Mouse (Mus musculus) liver, embryonic 11.5 days (tissue): ENCODE data around the gene Plekhg4. TPM values are rescaled to one million over a fixed set of nuclear protein-coding genes. Genes with fewer than 3 reads are reported as not detected.

Source experiments
- ATAC-seq: fragments of 200-750 bp; cut with Nextera tagmentation; replicated peaks from 2 replicates; pipeline ENCODE4 v1.8.0; 2017; ENCODE audit warnings: moderate number of reproducible peaks, mild to moderate bottlenecking, moderate TSS enrichment, moderate library complexity; ENCODE audit not compliant: low FRiP score
- DNase-seq: peaks from one replicate; pipeline ENCODE4 v3.0.0-alpha.2; 2017; ENCODE audit warnings: low spot score
- H3K27ac ChIP-seq: fragments of 300-500 bp; sonication (generic); 2 replicates; pipeline ENCODE4 v1.5.1; 2014; ENCODE audit warnings: mild to moderate bottlenecking, low read depth, low read length, control low read depth
- H3K27me3 ChIP-seq: fragments of 300-500 bp; sonication (generic); replicated peaks from 2 replicates; pipeline ENCODE4 v1.6.1; 2014; ENCODE audit warnings: low read length, mixed read lengths; ENCODE audit not compliant: control insufficient read depth, insufficient read depth
- H3K36me3 ChIP-seq: fragments of 300-500 bp; sonication (generic); 2 replicates; pipeline ENCODE4 v1.6.1; 2014; ENCODE audit warnings: mild to moderate bottlenecking, low read length, moderate library complexity, mixed read lengths; ENCODE audit not compliant: control insufficient read depth, insufficient read depth
- H3K4me1 ChIP-seq: fragments of 300-500 bp; sonication (generic); replicated peaks from 2 replicates; pipeline ENCODE4 v1.6.1; 2014; ENCODE audit warnings: low read length, mixed read lengths; ENCODE audit not compliant: control insufficient read depth, insufficient read depth
- H3K4me2 ChIP-seq: fragments of 300-500 bp; sonication (generic); 2 replicates; pipeline ENCODE4 v1.6.1; 2014; ENCODE audit warnings: mild to moderate bottlenecking, control low read depth, moderate library complexity
- H3K4me3 ChIP-seq: fragments of 300-500 bp; sonication (generic); 2 replicates; pipeline ENCODE4 v1.5.1; 2014; ENCODE audit warnings: low read depth, low read length, control low read depth
- H3K9ac ChIP-seq: fragments of 300-500 bp; sonication (generic); 2 replicates; pipeline ENCODE4 v1.6.1; 2014; ENCODE audit warnings: low read depth, low read length, control low read depth
- H3K9me3 ChIP-seq: fragments of 300-500 bp; sonication (generic); 2 replicates; pipeline ENCODE4 v1.6.1; 2016; ENCODE audit warnings: low read length, inconsistent platforms, mixed read lengths; ENCODE audit not compliant: control insufficient read depth
- WGBS: fragments of 180-500 bp; shearing (Covaris S2); extraction: QIAGEN DNeasy Blood & Tissue Kit; methylation state at CpG from one replicate; pipeline ENCODE4 v1.1.7; 2014; 5-methylcytosine and 5-hydroxymethylcytosine counted together
- polyA plus RNA-seq: library from polyadenylated mRNA; unstranded; fragments of >200 nt; fragmentation: Nextera tagmentation; extraction: Ambion mirVana; gene quantifications from 2 replicates; pipeline ENCODE4 v1.2.1, GENCODE M21; 2014

Gene Plekhg4
- polyA plus RNA-seq, 1 experiment from 2014 or later, result not detected

DNA sequence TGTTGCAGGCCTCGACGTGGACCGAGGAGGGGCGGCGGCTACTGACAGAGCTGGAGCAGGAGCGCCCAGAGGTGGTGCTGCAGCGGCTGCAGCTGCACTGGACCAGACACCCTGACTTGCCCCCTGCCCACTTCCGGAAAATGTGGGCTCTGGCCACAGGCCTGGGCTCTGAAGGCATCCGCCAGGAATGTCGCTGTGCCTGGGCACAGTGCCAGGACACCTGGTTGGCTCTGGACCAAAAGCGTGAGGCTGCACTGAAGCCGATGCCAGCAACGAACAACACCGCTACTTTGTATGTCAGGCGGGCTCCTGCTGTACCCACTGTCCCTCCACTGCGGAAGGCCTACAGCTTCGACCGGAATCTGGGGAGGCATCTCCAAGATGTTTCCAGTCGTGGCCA, 5.6 kb downstream of the Plekhg4 start:
- DNase-seq, result no peak
- Histone ChIP-seq H3K9me3 (no peaks in the 10 kb centered on the region), H3K9ac (no peak overlapping the region), H3K4me3 (no peak overlapping the region), H3K4me2 (no peak overlapping the region), H3K27me3 (no peaks in the 10 kb centered on the region), H3K4me1 (no peaks in the 10 kb centered on the region), H3K27ac (no peak overlapping the region), H3K36me3 (no peaks in the 10 kb centered on the region)
- WGBS, result 71% methylated on average over 19 of the region's 19 CpGs
- ATAC-seq, result no peak

DNA sequence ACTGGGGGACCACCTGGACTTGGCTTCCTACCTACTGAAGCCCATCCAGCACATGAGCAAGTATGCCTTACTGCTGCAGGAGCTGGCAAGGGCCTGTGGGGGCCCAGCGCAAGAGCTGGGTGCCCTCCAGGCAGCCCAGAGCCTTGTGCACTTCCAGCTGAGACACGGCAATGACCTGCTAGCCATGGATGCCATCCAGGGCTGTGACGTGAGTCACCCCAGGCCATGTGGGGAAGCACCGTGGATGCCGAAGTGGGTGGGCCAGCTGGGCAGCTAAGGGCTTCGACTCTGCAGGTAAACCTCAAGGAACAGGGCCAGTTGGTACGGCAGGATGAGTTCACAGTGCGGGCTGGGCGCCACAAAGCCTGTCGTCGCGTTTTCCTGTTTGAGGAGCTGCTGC, 7.2 kb downstream of the Plekhg4 start:
- no peak overlapping the region for H3K9ac ChIP-seq
- no peak for DNase-seq
- H3K4me2 ChIP-seq, result no peak overlapping the region
- no peak for ATAC-seq
- H3K4me3 ChIP-seq, result no peak overlapping the region
- H3K36me3 ChIP-seq, result no peaks in the 10 kb centered on the region
- H3K27ac ChIP-seq, result no peak overlapping the region
- no peaks in the 10 kb centered on the region for H3K27me3 ChIP-seq
- no peaks in the 10 kb centered on the region for H3K4me1 ChIP-seq
- 70% methylated on average over 12 of the region's 12 CpGs for WGBS
- no peaks in the 10 kb centered on the region for H3K9me3 ChIP-seq

DNA sequence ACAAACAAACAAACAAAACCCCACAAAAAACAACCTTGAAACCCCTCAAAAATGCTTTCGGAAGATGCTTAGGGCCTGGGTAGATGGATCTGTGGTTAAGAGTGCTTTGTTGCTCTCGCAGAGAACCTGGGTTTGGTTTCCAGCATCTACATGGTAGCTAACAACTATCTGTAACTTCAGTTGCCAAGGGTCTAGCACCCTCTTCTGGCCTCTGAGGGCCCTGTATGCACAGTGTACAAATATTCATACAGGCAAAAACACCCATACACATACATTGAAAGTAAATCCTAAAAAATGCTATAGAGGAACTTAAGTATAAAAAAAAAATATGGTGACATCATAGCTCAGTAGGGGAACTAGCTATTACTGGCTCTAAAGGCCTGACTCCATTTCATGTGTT, 11.0 kb downstream of the Plekhg4 start:
- no peak overlapping the region for H3K9ac ChIP-seq

DNA sequence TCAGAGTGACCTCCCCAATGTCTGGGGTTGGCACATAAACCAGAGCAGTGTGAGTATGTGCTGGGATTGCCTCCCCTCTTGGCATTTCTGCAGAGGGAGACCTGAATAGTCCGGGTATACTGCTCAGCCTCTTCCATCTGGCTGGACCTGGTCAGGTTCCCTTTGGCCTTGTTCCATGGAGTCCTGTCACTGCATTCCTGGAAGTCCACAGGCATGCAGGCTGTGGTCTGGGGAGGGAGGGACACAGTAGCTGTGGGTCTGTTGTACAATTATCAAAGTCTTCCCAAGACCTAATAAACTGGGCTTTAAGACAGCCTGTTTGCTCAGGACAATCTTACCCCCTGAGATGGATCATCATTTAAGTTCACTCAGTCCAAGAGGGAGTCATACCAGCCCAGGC, 14.1 kb downstream of the Plekhg4 start:
- H3K27ac ChIP-seq, result no peak overlapping the region
- no peaks in the 10 kb centered on the region for H3K9me3 ChIP-seq
- no peak overlapping the region for H3K4me3 ChIP-seq
- H3K4me2 ChIP-seq, result no peak overlapping the region
- no peak for ATAC-seq
- H3K27me3 ChIP-seq, result no peaks in the 10 kb centered on the region
- 50% methylated on average over 1 of the region's 1 CpGs for WGBS
- H3K36me3 ChIP-seq, result no peaks in the 10 kb centered on the region
- H3K4me1 ChIP-seq, result no peaks in the 10 kb centered on the region
- no peak overlapping the region for H3K9ac ChIP-seq
- no peak for DNase-seq

More for the DNA sequence above, 11.0 kb downstream of the Plekhg4 start:
- Histone ChIP-seq H3K27me3 (no peaks in the 10 kb centered on the region), H3K4me3 (no peak overlapping the region), H3K36me3 (no peaks in the 10 kb centered on the region), H3K4me1 (no peaks in the 10 kb centered on the region), H3K4me2 (no peak overlapping the region), H3K27ac (no peak overlapping the region), H3K9me3 (no peaks in the 10 kb centered on the region)
- DNase-seq (no peak), ATAC-seq (no peak)
- WGBS, result 91% methylated on average over 2 of the region's 2 CpGs

DNA sequence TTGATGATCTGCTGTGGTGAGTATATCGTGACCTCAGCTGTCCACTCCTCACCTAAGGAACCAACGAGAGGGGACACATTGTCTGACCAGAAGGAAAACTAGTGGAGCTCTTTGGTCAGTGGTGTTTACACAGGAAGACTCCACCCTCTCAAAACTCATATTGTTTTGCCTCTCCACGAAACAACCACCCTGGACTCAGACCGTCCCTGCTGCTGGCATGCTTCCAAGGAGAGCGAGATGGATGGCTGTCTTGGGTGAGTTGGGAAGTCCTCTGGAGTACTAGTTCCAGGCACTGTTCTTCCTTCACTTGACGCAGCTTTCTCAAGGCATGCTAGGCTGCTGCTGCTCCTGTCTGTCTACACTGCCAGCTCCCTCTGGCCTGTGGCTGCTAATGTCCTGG, 16.0 kb downstream of the Plekhg4 start:
- no peak overlapping the region for H3K4me3 ChIP-seq
- H3K27ac ChIP-seq, result no peak overlapping the region
- H3K9me3 ChIP-seq, result no peaks in the 10 kb centered on the region
- H3K36me3 ChIP-seq, result no peaks in the 10 kb centered on the region
- no peak overlapping the region for H3K4me2 ChIP-seq
- no peaks in the 10 kb centered on the region for H3K4me1 ChIP-seq
- WGBS, result 80% methylated on average over 6 of the region's 6 CpGs
- H3K9ac ChIP-seq, result no peak overlapping the region
- DNase-seq, result no peak
- no peaks in the 10 kb centered on the region for H3K27me3 ChIP-seq
- ATAC-seq, result no peak

DNA sequence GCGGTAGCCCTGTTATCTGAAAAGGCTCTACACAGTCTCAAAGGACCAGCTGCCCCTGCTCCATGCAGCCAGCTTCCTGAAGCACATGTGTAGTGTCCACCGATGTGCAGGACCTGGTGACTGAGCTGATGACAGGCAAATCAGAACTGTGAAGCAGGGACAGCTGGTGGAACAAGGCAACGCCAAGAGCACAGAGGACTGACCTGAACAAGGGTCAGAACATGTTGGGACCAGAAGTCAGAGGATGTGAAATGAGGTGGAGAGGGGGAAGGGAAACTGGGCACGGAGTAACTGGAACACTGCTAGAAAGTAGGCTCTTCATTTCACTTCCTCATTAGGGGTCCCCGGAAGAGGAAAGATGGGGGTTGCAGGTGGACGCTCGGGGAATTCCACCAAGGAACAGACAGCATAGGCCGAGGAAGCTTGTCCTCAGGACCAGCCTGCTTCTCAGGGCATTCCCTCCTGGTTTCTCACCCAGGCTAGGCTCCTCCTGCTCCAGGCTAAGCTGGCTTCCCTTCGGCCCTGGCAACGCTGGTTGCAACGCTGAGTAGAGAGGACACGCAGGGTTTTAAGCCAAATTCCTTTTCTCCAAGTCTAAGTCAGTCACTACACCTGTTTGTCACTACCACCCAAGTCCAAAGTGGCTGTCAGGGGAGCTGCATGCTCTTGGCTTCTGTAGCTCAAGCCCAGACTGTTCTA, 20.2 kb downstream of the Plekhg4 start:
- DNase-seq, result no peak
- Histone ChIP-seq H3K27me3 (no peaks in the 10 kb centered on the region), H3K9me3 (no peaks in the 10 kb centered on the region), H3K4me3 (no peak overlapping the region), H3K4me2 (no peak overlapping the region), H3K4me1 (no peaks in the 10 kb centered on the region), H3K27ac (no peak overlapping the region), H3K36me3 (no peaks in the 10 kb centered on the region), H3K9ac (no peak overlapping the region)
- no peak for ATAC-seq
- 79% methylated on average over 12 of the region's 12 CpGs for WGBS

DNA sequence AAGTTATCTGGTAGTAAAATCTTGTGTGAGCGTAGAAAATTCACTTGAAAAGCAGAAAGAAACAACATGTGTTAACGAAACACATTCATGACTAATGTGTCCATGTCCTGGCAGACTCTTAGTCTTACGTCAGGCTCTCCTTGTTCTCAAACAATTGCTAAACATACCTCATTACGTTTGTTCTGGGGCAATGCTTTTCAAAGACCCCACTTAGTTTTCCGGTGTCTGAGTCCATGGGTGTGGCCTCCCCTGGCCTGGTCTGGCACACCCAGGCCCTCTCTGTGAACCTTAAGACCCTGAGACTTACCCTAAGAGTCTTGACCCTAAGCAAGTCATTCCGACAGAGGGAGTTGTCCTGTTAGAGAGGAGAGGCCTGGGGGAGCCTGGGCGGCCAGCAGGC, 20.8 kb downstream of the Plekhg4 start:
- no peaks in the 10 kb centered on the region for H3K4me1 ChIP-seq
- 79% methylated on average over 7 of the region's 7 CpGs for WGBS
- no peak overlapping the region for H3K27ac ChIP-seq
- H3K36me3 ChIP-seq, result no peaks in the 10 kb centered on the region
- H3K27me3 ChIP-seq, result no peaks in the 10 kb centered on the region
- no peaks in the 10 kb centered on the region for H3K9me3 ChIP-seq
- ATAC-seq (no peak), DNase-seq (no peak)
- no peak overlapping the region for H3K4me2 ChIP-seq
- H3K4me3 ChIP-seq, result no peak overlapping the region
- H3K9ac ChIP-seq, result no peak overlapping the region

DNA sequence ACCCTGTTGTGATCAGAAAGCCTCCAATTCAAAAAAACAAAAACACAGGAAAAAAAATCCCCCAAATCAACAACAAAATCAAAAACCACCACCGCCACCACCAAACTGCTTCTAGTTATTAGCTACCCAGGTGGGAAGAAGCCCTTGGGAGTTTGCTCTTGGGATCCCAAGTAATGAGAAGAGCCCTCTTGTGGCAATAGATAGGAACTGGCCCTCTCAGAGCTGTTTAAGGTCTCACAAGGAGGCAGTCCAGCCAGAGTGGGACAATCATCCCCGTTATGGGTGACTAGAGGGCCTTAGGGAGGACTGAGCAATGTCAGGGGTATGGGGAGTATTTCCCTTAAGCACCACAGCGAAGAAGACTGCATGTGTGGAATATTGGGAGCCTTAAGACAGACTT, 24.7 kb downstream of the Plekhg4 start:
- no peaks in the 10 kb centered on the region for H3K27me3 ChIP-seq
- no peaks in the 10 kb centered on the region for H3K4me1 ChIP-seq
- ATAC-seq, result no peak
- H3K9me3 ChIP-seq, result no peaks in the 10 kb centered on the region
- H3K36me3 ChIP-seq, result no peaks in the 10 kb centered on the region
- no peak overlapping the region for H3K4me2 ChIP-seq
- no peak overlapping the region for H3K27ac ChIP-seq
- DNase-seq, result no peak
- no peak overlapping the region for H3K4me3 ChIP-seq
- 35% methylated on average over 3 of the region's 3 CpGs for WGBS
- H3K9ac ChIP-seq, result no peak overlapping the region

DNA sequence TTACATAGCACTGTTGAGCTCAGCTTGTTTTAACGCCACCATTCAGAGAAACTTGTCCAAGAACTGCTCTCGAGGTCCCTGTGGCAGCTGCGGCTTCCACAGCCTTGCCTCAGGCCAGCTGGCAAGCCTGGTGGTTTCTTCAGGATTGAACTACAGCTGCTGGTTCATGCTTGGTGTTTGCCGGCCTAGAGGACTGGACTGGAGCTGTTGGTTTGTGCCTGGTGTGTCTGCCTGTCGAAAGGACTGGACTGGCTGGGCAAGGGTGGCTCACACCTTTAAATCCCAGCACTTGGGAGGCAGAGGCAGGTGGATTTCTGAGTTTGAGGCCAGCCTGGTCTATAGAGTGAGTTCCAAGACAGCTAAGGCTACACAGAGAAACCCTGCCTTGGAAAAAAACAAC, 26.9 kb downstream of the Plekhg4 start:
- H3K4me2 ChIP-seq, result no peak overlapping the region
- no peaks in the 10 kb centered on the region for H3K36me3 ChIP-seq
- H3K4me1 ChIP-seq, result no peaks in the 10 kb centered on the region
- H3K9me3 ChIP-seq, result no peaks in the 10 kb centered on the region
- no peak overlapping the region for H3K27ac ChIP-seq
- H3K27me3 ChIP-seq, result no peaks in the 10 kb centered on the region
- DNase-seq (no peak), ATAC-seq (no peak)
- 79% methylated on average over 5 of the region's 5 CpGs for WGBS
- H3K9ac ChIP-seq, result no peak overlapping the region
- H3K4me3 ChIP-seq, result no peak overlapping the region
